Mouse (Mus musculus) ovary, postnatal 14 days (tissue): Measurements from ENCODE around the gene Abcg5.

ENCODE experiments used
- DNase-seq: peaks from one replicate; pipeline ENCODE4 v3.0.0; 2022; ENCODE audit warnings: low spot score

Abcg5 gene

GRCm38 (mm10) chr17:84608606-84609005, 74.2 kb downstream of the Abcg5 start:
- no peak for DNase-seq
